Mouse (Mus musculus) neural tube, embryonic 15.5 days (tissue): ENCODE data around the gene St8sia4. TPM values are rescaled to one million over a fixed set of nuclear protein-coding genes. Genes with fewer than 3 reads are reported as not detected.

Source experiments
- ATAC-seq: fragments of 200-750 bp; cut with Nextera tagmentation; 2 replicates; pipeline ENCODE4 v1.8.0; 2017; ENCODE audit warnings: mild to moderate bottlenecking, moderate TSS enrichment, moderate library complexity; ENCODE audit not compliant: low FRiP score
- H3K27ac ChIP-seq: fragments of 300-500 bp; sonication (generic); replicated peaks from 2 replicates; pipeline ENCODE4 v1.5.1; 2015; ENCODE audit warnings: mild to moderate bottlenecking, inconsistent platforms
- H3K27me3 ChIP-seq: fragments of 300-500 bp; sonication (generic); replicated peaks from 2 replicates; pipeline ENCODE4 v1.6.1; 2015; ENCODE audit warnings: inconsistent platforms
- H3K36me3 ChIP-seq: fragments of 300-500 bp; sonication (generic); 2 replicates; pipeline ENCODE4 v1.6.1; 2015; ENCODE audit warnings: inconsistent platforms
- H3K4me1 ChIP-seq: fragments of 300-500 bp; sonication (generic); 2 replicates; pipeline ENCODE4 v1.6.1; 2015; ENCODE audit warnings: inconsistent platforms
- H3K4me2 ChIP-seq: fragments of 300-500 bp; sonication (generic); 2 replicates; pipeline ENCODE4 v1.6.1; 2015; ENCODE audit warnings: inconsistent platforms, mild to moderate bottlenecking, moderate library complexity
- H3K4me3 ChIP-seq: fragments of 300-500 bp; sonication (generic); replicated peaks from 2 replicates; pipeline ENCODE4 v1.5.1; 2015; ENCODE audit warnings: mild to moderate bottlenecking, inconsistent platforms
- H3K9ac ChIP-seq: fragments of 300-500 bp; sonication (generic); replicated peaks from 2 replicates; pipeline ENCODE4 v1.6.1; 2015; ENCODE audit warnings: mild to moderate bottlenecking, inconsistent platforms
- H3K9me3 ChIP-seq: fragments of 300-500 bp; sonication (generic); replicated peaks from 2 replicates; pipeline ENCODE4 v1.6.1; 2016; ENCODE audit warnings: inconsistent platforms
- WGBS: fragments of 180-500 bp; shearing (Covaris S2); methylation state at CpG from one replicate; pipeline ENCODE4 v1.1.7; 2015; ENCODE audit warnings: mixed read lengths; 5-methylcytosine and 5-hydroxymethylcytosine counted together
- polyA plus RNA-seq: library from polyadenylated mRNA; unstranded; fragments of >200 nt; fragmentation: Nextera tagmentation; extraction: Ambion mirVana; gene quantifications from 2 replicates; pipeline ENCODE4 v1.2.1, GENCODE M21; 2015

Gene St8sia4
- 23.5 and 27.9 TPM in 2 replicates for polyA plus RNA-seq

DNA sequence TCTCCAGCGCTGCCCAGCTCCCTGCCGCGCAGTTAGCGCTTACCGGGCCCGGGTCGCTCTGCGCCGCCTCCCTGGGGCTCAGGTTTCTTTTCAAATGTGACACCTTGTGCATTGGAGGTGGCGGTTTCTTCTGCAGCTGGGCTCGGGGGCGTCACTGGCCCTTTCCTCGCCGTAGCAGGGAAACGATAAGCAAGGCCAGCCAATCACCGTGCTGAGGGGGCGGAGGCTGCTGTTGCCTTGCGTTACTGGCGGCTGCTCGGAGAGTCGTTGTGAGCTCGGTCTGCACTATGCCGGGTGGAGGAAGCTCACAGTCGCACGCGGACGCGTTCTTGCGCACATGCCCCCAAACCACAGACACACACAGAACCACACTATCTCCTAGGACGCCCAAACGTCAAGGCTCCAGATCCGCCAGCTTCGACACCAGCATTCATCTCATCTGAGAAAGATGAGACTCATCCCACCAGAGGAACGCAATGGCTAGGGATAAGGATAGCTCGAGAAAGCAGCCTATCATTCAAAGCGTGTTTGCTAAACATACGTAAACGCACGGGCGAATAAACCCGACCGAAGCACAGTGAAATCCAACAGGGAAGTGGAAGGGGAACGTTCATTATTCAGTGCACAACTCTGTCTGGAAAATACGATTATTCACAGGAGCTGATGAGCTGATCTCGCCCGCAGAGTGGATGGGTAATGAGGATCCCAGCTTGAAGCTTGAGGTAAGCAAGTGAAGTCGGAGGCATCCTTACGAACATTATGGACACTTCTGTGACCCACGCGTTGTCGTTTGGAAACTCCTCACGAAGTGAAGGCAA is at the start of gene St8sia4:
TSS of gene St8sia4 (minus strand) at position 137 of the 818 bp plus-strand sequence.
- Histone ChIP-seq H3K4me1 (peaks cover 17% of the 10 kb centered on the region), H3K36me3 (no peaks in the 10 kb centered on the region), H3K9ac (peak within 1 kb of the TSS; percentile 81), H3K4me2 (peak within 1 kb of the TSS; percentile 63), H3K27ac (peak within 1 kb of the TSS; percentile 92), H3K9me3 (no peaks in the 10 kb centered on the region), H3K4me3 (peak within 1 kb of the TSS; percentile 66), H3K27me3 (no peaks in the 10 kb centered on the region)
- ATAC-seq: peak; percentile 97
- under 1% methylated on average over 52 of the region's 52 CpGs for WGBS

DNA sequence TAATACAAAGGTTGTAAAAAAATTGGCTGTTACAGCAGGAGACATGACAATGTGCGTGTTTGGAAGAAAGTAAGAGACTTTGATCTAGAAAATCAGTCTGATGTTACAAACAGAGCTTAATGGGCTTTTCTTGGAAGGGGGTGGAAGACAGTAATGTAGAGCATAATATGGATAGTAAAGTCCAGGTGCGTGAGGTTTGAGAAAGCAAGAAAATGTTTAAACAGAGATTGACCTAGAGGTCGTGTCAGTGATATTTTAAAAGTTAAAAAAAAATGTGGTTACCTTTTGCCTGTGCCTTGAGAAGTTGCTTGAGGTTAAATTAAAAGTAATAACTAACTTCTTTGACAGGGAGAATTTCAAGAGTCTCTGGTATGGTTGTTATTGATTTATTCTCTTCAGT is 41.8 kb upstream of the St8sia4 start:
- Histone ChIP-seq H3K4me1 (no peaks in the 10 kb centered on the region), H3K36me3 (no peaks in the 10 kb centered on the region), H3K9me3 (no peaks in the 10 kb centered on the region), H3K27me3 (no peaks in the 10 kb centered on the region), H3K4me2 (no peak overlapping the region), H3K27ac (no peak overlapping the region), H3K4me3 (no peak overlapping the region), H3K9ac (no peak overlapping the region)
- ATAC-seq: no peak
- 83% methylated on average over 3 of the region's 3 CpGs for WGBS

DNA sequence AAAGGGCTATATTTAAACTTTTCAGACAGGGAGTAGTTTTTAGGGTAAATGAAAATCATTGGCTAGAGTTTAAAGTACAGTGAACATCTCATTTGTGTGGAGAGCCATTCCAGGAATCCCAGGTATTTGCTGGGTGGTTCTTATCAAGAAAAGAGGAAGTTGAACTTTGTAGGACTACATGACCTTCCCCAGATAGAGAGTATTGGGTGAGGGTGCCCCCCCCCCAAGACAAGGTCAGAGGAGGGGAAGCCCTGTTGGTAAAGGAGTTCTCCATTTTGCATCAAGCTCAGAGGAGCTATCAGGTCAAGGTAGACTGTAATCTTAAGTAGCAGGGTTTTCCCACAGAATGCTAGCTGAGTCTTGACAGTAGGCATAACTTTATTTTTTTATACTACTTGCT is 32.5 kb upstream of the St8sia4 start:
- Histone ChIP-seq H3K27me3 (no peaks in the 10 kb centered on the region), H3K9me3 (no peaks in the 10 kb centered on the region), H3K4me3 (no peak overlapping the region), H3K4me2 (no peak overlapping the region), H3K36me3 (no peaks in the 10 kb centered on the region), H3K4me1 (no peaks in the 10 kb centered on the region), H3K9ac (no peak overlapping the region), H3K27ac (no peak overlapping the region)
- no peak for ATAC-seq

DNA sequence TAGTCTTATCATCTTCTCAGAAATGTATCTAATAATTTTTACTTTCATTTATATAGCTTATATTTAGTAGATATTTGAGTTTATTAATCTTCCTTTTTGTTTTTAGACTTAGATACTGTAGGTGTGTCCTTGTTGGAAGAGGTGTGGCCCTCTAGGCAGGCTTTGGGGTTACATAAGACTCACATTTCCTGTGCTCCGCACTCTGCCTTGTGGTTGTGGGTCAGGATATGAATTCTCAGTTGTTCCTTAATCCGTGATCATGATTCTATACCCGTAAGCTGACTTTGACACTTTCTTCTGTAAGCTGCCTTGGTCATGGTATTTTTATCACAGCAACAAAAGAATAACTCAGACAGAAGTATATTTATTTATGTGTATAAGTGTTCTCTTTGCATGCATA is 6.7 kb upstream of the St8sia4 start:
- H3K36me3 ChIP-seq: no peaks in the 10 kb centered on the region
- no peak for ATAC-seq
- no peak overlapping the region for H3K4me2 ChIP-seq
- no peaks in the 10 kb centered on the region for H3K9me3 ChIP-seq
- H3K27me3 ChIP-seq: no peaks in the 10 kb centered on the region
- no peak overlapping the region for H3K27ac ChIP-seq
- peaks cover under 1% of the 10 kb centered on the region for H3K4me1 ChIP-seq
- no peak overlapping the region for H3K4me3 ChIP-seq
- WGBS: 91% methylated on average over 3 of the region's 3 CpGs
- no peak overlapping the region for H3K9ac ChIP-seq

DNA sequence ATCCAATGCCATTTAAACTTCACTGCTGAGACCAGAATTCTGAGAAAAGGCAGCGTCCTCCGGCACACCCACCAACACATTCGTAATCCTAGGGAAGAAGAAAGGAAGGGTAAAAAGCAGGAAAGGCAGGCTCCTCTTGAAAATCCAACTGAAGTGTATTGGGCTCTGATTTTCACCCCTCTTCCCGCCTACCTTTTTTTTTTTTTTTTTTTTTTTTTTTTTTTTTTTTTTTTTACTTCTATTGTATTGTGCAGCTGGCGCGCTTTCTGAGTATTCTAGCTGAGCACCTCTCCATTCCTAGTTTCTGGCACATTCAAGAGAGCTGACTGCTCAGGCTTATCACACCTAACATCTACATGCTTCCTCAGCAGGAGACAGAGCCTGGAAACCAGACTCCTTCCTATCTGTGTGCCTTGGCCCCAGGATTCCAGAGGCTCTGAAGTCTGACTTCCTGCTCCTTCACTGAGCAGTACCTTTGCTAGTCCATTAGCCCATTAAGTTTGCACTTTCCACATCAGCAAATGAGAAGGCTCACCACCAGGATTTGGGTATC is 958 bp upstream of the St8sia4 start:
- H3K4me1 ChIP-seq: peaks cover 17% of the 10 kb centered on the region
- no peaks in the 10 kb centered on the region for H3K27me3 ChIP-seq
- peak overlapping the region; percentile 63 for H3K4me2 ChIP-seq
- no peaks in the 10 kb centered on the region for H3K36me3 ChIP-seq
- H3K4me3 ChIP-seq: peak overlapping the region; percentile 66
- ATAC-seq: no peak
- peak overlapping the region; percentile 81 for H3K9ac ChIP-seq
- peak overlapping the region; percentile 92 for H3K27ac ChIP-seq
- no peaks in the 10 kb centered on the region for H3K9me3 ChIP-seq
- WGBS: 2% methylated on average over 6 of the region's 6 CpGs

DNA sequence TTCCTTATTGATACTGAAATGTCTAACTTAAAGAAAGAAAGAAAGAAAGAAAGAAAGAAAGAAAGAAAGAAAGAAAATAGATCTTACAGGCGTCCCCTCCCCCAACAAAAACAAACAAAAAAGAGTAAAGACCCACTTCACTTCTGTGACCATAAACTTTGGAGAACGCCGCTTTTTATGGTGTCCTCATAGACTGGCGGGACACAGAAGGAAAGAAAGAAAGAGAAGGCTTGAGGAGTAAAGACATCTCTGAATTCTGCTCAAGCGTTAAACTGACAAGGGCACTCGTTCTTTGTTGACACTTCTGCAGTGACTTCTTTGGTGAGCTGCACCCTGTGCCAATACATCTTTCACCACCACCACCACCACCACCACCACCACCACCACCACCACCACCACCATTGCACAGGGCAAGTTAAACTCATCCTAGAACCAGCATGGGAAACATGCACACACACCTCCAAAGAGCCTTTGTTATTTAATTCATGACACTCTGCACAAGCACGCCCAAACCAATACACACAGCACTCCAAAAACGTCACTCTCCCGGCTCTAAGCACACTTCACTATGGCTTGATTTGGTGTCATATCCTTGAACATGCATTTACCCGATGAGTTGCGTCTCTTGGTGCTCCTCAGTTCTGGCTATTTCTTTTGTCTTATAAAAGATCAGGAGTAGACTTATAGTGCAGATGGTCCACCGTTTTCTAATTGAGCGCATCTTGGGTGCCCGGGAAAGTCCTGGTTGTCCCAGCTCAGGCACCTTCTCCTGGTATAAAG is 640 bp downstream of the St8sia4 start:
- Histone ChIP-seq H3K27ac (peak overlapping the region; percentile 92), H3K9ac (peak overlapping the region; percentile 81), H3K9me3 (no peaks in the 10 kb centered on the region), H3K4me2 (peak overlapping the region; percentile 63), H3K36me3 (no peaks in the 10 kb centered on the region), H3K4me3 (peak overlapping the region; percentile 66), H3K4me1 (peaks cover 17% of the 10 kb centered on the region), H3K27me3 (no peaks in the 10 kb centered on the region)
- peak; percentile 19 for ATAC-seq
- under 1% methylated on average over 14 of the region's 14 CpGs for WGBS

DNA sequence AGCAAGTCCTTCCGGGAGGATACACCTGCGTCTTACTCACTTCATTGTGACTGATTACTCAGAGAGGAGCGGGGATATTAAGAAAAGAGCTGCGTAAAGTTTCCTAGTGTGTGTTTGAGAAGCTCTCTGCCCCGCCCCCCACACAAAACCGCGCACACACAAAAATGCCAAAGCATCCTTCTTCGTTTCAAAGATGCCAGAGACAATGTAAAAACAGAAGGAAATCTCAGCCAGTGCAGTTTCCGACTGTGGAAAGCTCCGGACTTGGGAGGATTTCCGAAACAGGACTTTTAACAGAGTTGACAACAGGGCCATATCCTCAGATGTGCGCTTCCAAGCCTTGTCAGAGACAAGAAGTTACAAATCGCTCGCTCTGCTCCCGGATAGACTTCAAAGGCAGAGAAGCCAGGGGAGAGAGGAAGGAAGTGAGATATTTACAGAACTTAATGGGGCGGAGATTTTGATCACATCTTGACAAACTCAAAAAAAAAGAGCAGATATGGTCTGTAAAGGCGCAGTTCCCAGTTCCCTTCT is 1.4 kb downstream of the St8sia4 start:
- peak overlapping the region; percentile 66 for H3K4me3 ChIP-seq
- H3K9me3 ChIP-seq: no peaks in the 10 kb centered on the region
- H3K27ac ChIP-seq: peak overlapping the region; percentile 92
- H3K4me1 ChIP-seq: peaks cover 17% of the 10 kb centered on the region
- H3K4me2 ChIP-seq: peak overlapping the region; percentile 63
- no peaks in the 10 kb centered on the region for H3K27me3 ChIP-seq
- ATAC-seq: no peak
- H3K36me3 ChIP-seq: no peaks in the 10 kb centered on the region
- WGBS: 2% methylated on average over 17 of the region's 17 CpGs
- peak overlapping the region; percentile 81 for H3K9ac ChIP-seq

DNA sequence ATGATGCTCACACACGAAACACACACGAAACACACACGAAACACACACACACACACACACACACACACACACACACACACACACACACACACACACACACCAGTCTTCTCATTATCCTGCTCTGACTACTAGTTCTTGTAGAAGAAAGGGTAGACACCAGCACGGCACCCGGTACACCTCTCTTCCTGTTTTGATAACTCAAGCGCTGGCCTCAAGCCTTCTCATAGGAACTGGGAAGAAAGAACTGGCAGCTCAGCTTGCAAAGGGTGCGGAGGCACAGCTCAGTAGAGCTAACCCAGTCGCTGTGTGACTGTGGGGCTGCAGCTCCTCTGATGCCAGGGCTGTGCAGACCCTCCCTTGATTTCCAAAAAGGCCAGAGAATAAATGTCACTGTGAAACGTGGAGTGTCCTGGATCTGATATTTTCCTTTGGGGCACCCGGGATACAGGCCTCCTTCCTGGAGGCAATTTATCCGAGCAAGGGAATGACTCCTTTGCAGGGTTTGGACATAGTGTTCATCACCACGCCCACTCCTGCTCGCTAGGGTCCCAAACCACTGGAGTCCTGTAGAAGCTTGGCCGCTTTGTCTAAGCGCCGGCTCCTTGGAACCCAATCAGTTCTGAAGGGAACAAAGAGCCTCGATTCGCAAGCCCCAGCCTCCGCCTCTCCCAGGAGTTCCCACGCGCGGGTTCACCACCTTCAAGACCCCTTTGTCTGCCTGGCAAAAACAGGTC is 2.2 kb downstream of the St8sia4 start:
- H3K36me3 ChIP-seq: no peaks in the 10 kb centered on the region
- peak overlapping the region; percentile 63 for H3K4me2 ChIP-seq
- peaks cover 17% of the 10 kb centered on the region for H3K4me1 ChIP-seq
- no peaks in the 10 kb centered on the region for H3K9me3 ChIP-seq
- 12% methylated on average over 22 of the region's 22 CpGs for WGBS
- H3K27me3 ChIP-seq: no peaks in the 10 kb centered on the region
- peak overlapping the region; percentile 92 for H3K27ac ChIP-seq
- peak; percentile 49 for ATAC-seq
- H3K9ac ChIP-seq: peak overlapping the region; percentile 81
- peak overlapping the region; percentile 66 for H3K4me3 ChIP-seq

DNA sequence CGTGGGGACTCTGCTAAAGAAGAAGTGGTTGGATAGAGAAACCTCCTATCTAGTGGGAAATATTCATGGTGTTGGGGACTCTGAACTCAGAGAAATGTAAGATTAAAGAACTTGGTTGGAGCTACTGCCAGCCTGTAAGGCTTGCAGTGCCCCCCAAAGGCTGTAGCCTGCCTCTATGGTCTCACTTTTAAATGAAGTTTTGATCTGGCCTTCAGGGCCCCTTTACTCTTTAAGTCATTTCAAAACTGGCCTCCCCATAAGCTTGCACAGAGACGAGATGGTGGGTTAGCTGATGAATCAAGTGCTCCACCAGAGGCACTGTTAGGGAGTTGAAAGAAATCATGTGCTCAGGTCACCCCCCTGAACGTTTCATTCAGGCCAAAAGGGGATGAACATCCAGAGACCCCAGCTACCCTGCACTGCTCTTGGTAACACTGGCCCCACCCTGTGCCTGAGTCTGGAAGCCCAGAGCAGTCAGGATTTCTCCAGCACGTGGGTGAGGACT is 3.0 kb downstream of the St8sia4 start:
- Histone ChIP-seq H3K9me3 (no peaks in the 10 kb centered on the region), H3K4me2 (peak overlapping the region; percentile 63), H3K36me3 (no peaks in the 10 kb centered on the region), H3K27ac (peak overlapping the region; percentile 92; the same call in 1 of the 2 replicates), H3K4me1 (peaks cover 17% of the 10 kb centered on the region), H3K4me3 (peak overlapping the region; percentile 66), H3K27me3 (no peaks in the 10 kb centered on the region), H3K9ac (peak overlapping the region; percentile 37; the same call in 1 of the 2 replicates)
- peak; percentile 29; the same call in 1 of the 2 replicates for ATAC-seq
- WGBS: 22% methylated on average over 4 of the region's 4 CpGs

DNA sequence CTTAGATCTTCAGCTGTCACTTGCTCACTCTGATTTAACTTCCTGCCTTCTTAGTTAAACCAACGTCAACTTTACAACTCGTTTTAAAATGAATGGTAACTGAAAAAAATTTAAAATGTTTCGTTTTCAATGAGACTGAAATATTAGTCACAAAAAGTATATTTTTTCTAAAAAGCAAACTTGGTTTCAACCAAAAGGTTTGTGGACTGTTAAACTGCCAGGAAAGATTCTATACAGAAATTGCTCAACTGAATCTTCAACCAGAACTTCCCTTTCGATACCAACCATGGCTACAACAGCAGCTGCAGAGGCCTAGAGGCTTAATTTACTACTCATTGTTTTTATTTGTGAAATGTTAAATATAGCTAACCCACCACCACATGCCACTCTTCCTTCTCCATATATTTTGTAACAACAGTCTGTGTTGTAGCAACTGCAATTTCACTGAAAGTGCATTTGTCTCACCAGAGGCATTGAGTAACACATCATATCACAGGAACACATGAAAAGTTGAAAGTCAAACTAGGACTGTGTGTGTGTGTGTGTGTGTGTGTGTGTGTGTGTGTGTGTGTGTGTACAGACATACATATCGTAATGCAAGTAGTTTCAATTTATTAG is 10.2 kb downstream of the St8sia4 start:
- Histone ChIP-seq H3K9me3 (no peaks in the 10 kb centered on the region), H3K4me3 (no peak overlapping the region), H3K4me2 (no peak overlapping the region), H3K27ac (no peak overlapping the region), H3K4me1 (no peaks in the 10 kb centered on the region), H3K36me3 (peaks cover 8% of the 10 kb centered on the region), H3K27me3 (no peaks in the 10 kb centered on the region), H3K9ac (no peak overlapping the region)
- no peak for ATAC-seq
- WGBS: 77% methylated on average over 5 of the region's 5 CpGs
